Mouse (Mus musculus): ENCODE results near the gene Mrps24. TPM values are rescaled to one million over a fixed set of nuclear protein-coding genes. Genes with fewer than 3 reads are reported as not detected.

Gene Mrps24
- total and polyA plus RNA-seq, 3 experiments: 73.8 to 107 (median 90.8) TPM

GRCm38 (mm10) chr11:5737137-5737536 is 21.7 kb upstream of the Mrps24 start:
- Histone ChIP-seq H3K27me3 (replicated peaks) (no peaks in the 10 kb centered on the region), H3K4me2 (ENCODE audit: insufficient read depth, low read depth, poor library complexity, severe bottlenecking) (no peak overlapping the region), H3K4me3 (replicated peaks in 1 of 3; ENCODE audit: low read depth in 2 of 3, low read length in 2 of 3, poor library complexity in 1 of 3) (no peak overlapping the region), H3K36me3 (replicated peaks in 1 of 2; ENCODE audit: control insufficient read depth in 1 of 2, insufficient read depth in 1 of 2, low read length in 1 of 2) (peaks cover 3 to 25% of the 10 kb centered on the region in 2 experiments), H3K4me1 (ENCODE audit: control insufficient read depth in 1 of 2, insufficient read depth in 2 of 2) (peaks cover 23 to 58% of the 10 kb centered on the region in 2 experiments), H3K9ac (ENCODE audit: insufficient read depth, low read depth) (no peak overlapping the region), H3K79me2 (replicated peaks; ENCODE audit: control insufficient read depth, extremely low read depth, insufficient read depth, poor library complexity, severe bottlenecking) (peaks cover 20% of the 10 kb centered on the region), H3K9me3 (replicated peaks; ENCODE audit: low read length) (no peaks in the 10 kb centered on the region), H3K27ac (ENCODE audit: insufficient read depth, low read depth) (no peak overlapping the region)
- dilution Hi-C loops (cut with MboI; ENCODE audit: extremely low pct_ligation_motif_present, extremely low pct_unique_long_range_greater_than_20kb, low sequenced_read_pairs): no loop called here
- DNase-seq (ENCODE audit: extremely low read depth): no peak
- in situ Hi-C loops (cut with MboI; ENCODE audit: low pct_ligation_motif_present, low pct_unique_long_range_greater_than_20kb, low sequenced_read_pairs): no loop called here
- no peak for TF ChIP-seq SMC3 (IDR thresholded peaks at IDR 0.05; ENCODE audit: low read depth, low read length)
- TF ChIP-seq NRF1 (IDR thresholded peaks at IDR 0.05; ENCODE audit: low read depth, low read length): no peak
- no peak for TF ChIP-seq JUN (IDR thresholded peaks at IDR 0.05; ENCODE audit: insufficient read depth, low read depth, low read length)
- no peak for TF ChIP-seq JUND (conservative IDR thresholded peaks at IDR 0.05; ENCODE audit: low read depth, low read length)
- TF ChIP-seq ETS1 (conservative IDR thresholded peaks at IDR 0.05; ENCODE audit: low read depth, low read length): no peak
- TF ChIP-seq PAX5 (IDR thresholded peaks at IDR 0.05; ENCODE audit: low read length): no peak
- no peak for TF ChIP-seq ZMIZ1 (IDR thresholded peaks at IDR 0.05; ENCODE audit: low read depth, low read length)
- TF ChIP-seq MYC (IDR thresholded peaks at IDR 0.05; ENCODE audit: low read depth, low read length): no peak
- no peak for TF ChIP-seq CHD1 (IDR thresholded peaks at IDR 0.05; ENCODE audit: low read depth, low read length)

- Histone ChIP-seq H3K9ac (ENCODE audit: insufficient read depth, low read depth) (no peak overlapping the region), H3K36me3 (replicated peaks in 1 of 2; ENCODE audit: control insufficient read depth in 1 of 2, insufficient read depth in 1 of 2, low read length in 1 of 2) (peaks cover 3 to 40% of the 10 kb centered on the region in 2 experiments), H3K4me1 (ENCODE audit: control insufficient read depth in 1 of 2, insufficient read depth in 2 of 2) (peaks cover 17 to 42% of the 10 kb centered on the region in 2 experiments), H3K27me3 (replicated peaks) (no peaks in the 10 kb centered on the region), H3K27ac (ENCODE audit: insufficient read depth, low read depth) (no peak overlapping the region), H3K79me2 (replicated peaks; ENCODE audit: control insufficient read depth, extremely low read depth, insufficient read depth, poor library complexity, severe bottlenecking) (peaks cover 16% of the 10 kb centered on the region), H3K4me3 (replicated peaks in 1 of 3; ENCODE audit: low read depth in 2 of 3, low read length in 2 of 3, poor library complexity in 1 of 3) (no peak overlapping the region), H3K9me3 (replicated peaks; ENCODE audit: low read length) (no peaks in the 10 kb centered on the region), H3K4me2 (ENCODE audit: insufficient read depth, low read depth, poor library complexity, severe bottlenecking) (no peak overlapping the region)
- dilution Hi-C loops (cut with MboI; ENCODE audit: extremely low pct_ligation_motif_present, extremely low pct_unique_long_range_greater_than_20kb, low sequenced_read_pairs): no loop called here
- TF ChIP-seq MYC (IDR thresholded peaks at IDR 0.05; ENCODE audit: low read depth, low read length) (no peak), ZNF384 (IDR thresholded peaks at IDR 0.05; ENCODE audit: low read depth, low read length) (no peak), ZKSCAN1 (IDR thresholded peaks at IDR 0.05; ENCODE audit: borderline replicate concordance, low read depth, low read length) (no peak), GABPA (IDR thresholded peaks at IDR 0.05; ENCODE audit: insufficient replicate concordance, low read depth, low read length) (no peak), POLR2AphosphoS2 (IDR thresholded peaks at IDR 0.05; ENCODE audit: low read depth, low read length) (no peak), SMC3 (IDR thresholded peaks at IDR 0.05; ENCODE audit: low read depth, low read length) (no peak), HCFC1 (IDR thresholded peaks at IDR 0.05; ENCODE audit: low read depth, low read length) (no peak), SIN3A (IDR thresholded peaks at IDR 0.05; ENCODE audit: low read length) (no peak), USF2 (conservative IDR thresholded peaks at IDR 0.05; ENCODE audit: low read depth, low read length) (no peak)
- in situ Hi-C loops (cut with MboI; ENCODE audit: low pct_ligation_motif_present, low pct_unique_long_range_greater_than_20kb, low sequenced_read_pairs): no loop called here
- DNase-seq (ENCODE audit: extremely low read depth): no peak
These were observed 18.8 kb upstream of the Mrps24 start for GRCm38 (mm10) chr11:5734323-5734722.

All from CH12.LX (cell line).